Mouse (Mus musculus) cerebellum, adult 9-11 months (tissue): ENCODE measurements around the gene Mrpl45.
"Not testable (repeated sequence)": the region's sequence is repeated elsewhere in the genome, so short reads cannot be mapped to it uniquely, and the experiment has no call there.

Source experiments
- DNase-seq: peaks from one replicate; pipeline ENCODE4 v3.0.0; 2022

The Mrpl45 gene

GRCm38 (mm10) chr11:97299939-97300338 lies 15.6 kb upstream of the Mrpl45 start:
- DNase-seq, result no peak

GRCm38 (mm10) chr11:97301406-97301805 lies 14.1 kb upstream of the Mrpl45 start:
- no peak for DNase-seq

GRCm38 (mm10) chr11:97302231-97302781 lies 13.2 kb upstream of the Mrpl45 start:
- no peak for DNase-seq

- no peak for DNase-seq
Observed at GRCm38 (mm10) chr11:97304631-97305030, 10.9 kb upstream of the Mrpl45 start.

GRCm38 (mm10) chr11:97307294-97308069 lies 8.0 kb upstream of the Mrpl45 start:
- DNase-seq, result no peak

- no peak for DNase-seq
Observed at GRCm38 (mm10) chr11:97308806-97309450, 6.6 kb upstream of the Mrpl45 start.

GRCm38 (mm10) chr11:97309451-97309836 lies 6.1 kb upstream of the Mrpl45 start:
- peak; percentile 63 for DNase-seq

- peak; percentile 85 for DNase-seq
Observed at GRCm38 (mm10) chr11:97309911-97310571, 5.5 kb upstream of the Mrpl45 start.

GRCm38 (mm10) chr11:97310895-97311631 lies 4.5 kb upstream of the Mrpl45 start:
- DNase-seq, result no peak

GRCm38 (mm10) chr11:97312871-97313270 lies 2.6 kb upstream of the Mrpl45 start:
- DNase-seq, result not testable (repeated sequence)

GRCm38 (mm10) chr11:97314110-97314509 lies 1.4 kb upstream of the Mrpl45 start:
- peak; percentile 51 for DNase-seq

- no peak for DNase-seq
Observed at GRCm38 (mm10) chr11:97314751-97315503, 589 bp upstream of the Mrpl45 start.

- no peak for DNase-seq
Observed at GRCm38 (mm10) chr11:97321197-97321596, 5.7 kb downstream of the Mrpl45 start.

GRCm38 (mm10) chr11:97321894-97322600 lies 6.5 kb downstream of the Mrpl45 start:
- DNase-seq, result not testable (repeated sequence)

- DNase-seq, result no peak
Observed at GRCm38 (mm10) chr11:97325224-97325623, 9.7 kb downstream of the Mrpl45 start.

GRCm38 (mm10) chr11:97328148-97328547 lies 12.6 kb downstream of the Mrpl45 start:
- no peak for DNase-seq

GRCm38 (mm10) chr11:97330315-97330714 lies 14.8 kb downstream of the Mrpl45 start:
- DNase-seq, result no peak

GRCm38 (mm10) chr11:97331231-97332190 lies 16.0 kb downstream of the Mrpl45 start:
- no peak for DNase-seq

GRCm38 (mm10) chr11:97333044-97333443 lies 17.5 kb downstream of the Mrpl45 start:
- DNase-seq, result no peak

- DNase-seq, result no peak
Observed at GRCm38 (mm10) chr11:97333896-97334295, 18.4 kb downstream of the Mrpl45 start.
